Mouse (Mus musculus): ENCODE measurements around the gene Slamf6.

- TF ChIP-seq POLR2A (IDR thresholded peaks at IDR 0.05; ENCODE audit: borderline replicate concordance, insufficient read depth, low read length): no peak
- no peak for TF ChIP-seq CTCF (IDR thresholded peaks at IDR 0.05; ENCODE audit: borderline replicate concordance, insufficient read depth, low read depth, low read length)
Observed at GRCm38 (mm10) chr1:171998820-171999597, 81.7 kb downstream of the Slamf6 start.

Data from cerebellum, adult 2 months (tissue).